Mouse (Mus musculus) right cerebral cortex, adult 18-20 months (tissue): ENCODE data around the gene Gabrb1.
A peak's percentile ranks its signal among the peaks of the same experiment; 100 is the strongest.

Experiments used
- DNase-seq: peaks from one replicate; pipeline ENCODE4 v3.0.0; 2022; ENCODE audit warnings: mixed read lengths

The Gabrb1 gene

GRCm38 (mm10) chr5:71657482-71658114 lies at the start of gene Gabrb1:
Gene Gabrb1 (plus strand): TSS chr5:71658113.
- DNase-seq: peak; percentile 76

- no peak for DNase-seq
Measured at GRCm38 (mm10) chr5:71608735-71609134, 49.2 kb upstream of the Gabrb1 start.

DNA sequence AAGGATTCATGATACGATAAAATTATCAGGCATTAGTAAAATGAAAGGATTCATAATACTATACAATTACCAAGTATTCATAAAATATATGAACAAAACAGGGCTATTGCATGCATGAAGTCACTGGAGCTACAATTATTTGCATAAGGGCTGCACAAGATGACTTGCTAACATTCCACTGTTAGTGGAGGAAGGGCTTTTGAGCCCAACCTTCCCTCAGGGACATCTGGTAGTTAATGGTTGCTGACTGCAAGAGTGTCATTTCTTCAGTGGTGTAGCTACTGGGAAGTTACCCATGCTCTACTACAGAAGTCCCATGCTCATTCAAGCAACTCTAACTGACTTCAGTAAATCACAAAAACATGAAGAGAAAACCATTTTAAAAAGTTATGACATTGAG lies 43.6 kb upstream of the Gabrb1 start:
- no peak for DNase-seq

DNA sequence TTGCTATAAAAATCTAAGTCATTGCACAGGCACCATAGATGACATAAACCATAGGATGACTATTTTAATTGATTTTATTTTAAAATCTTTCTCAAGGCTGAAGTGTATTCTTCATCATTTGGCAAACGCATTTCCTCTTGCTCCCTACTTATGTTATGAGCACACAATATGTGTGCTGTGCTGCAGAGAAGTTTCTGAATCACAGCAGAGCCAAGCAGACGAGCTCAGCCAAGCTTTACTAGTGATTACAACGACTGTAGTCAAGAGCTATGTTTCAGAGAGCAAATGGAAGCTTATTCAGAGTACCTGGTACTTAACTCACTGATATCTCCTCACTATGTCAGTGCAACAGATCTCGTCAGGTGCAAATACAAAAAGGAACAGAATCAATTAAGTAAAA lies 41.2 kb upstream of the Gabrb1 start:
- DNase-seq: no peak

- no peak for DNase-seq
Measured at GRCm38 (mm10) chr5:71627820-71628219, 30.1 kb upstream of the Gabrb1 start.

DNA sequence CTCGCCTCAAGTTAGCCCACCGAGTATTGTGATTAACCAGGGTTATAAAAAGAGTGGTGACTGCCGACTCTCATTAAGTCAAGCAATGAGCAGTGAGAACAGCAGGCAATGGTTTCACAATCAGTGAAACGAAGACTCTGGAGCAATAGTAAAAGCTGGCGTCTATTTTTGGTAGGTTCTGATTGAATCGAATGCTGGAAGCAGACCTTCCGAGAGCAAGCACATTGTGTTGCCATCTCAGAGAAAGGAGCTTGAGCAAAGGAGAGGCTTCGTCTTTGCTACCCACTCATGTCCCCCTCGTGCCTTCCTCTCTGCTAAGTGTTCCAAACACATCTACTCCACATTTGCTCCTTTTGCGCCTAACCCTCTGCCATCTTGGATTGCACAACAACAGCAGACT lies 18.1 kb upstream of the Gabrb1 start:
- no peak for DNase-seq

- no peak for DNase-seq
Measured at GRCm38 (mm10) chr5:71648108-71648507, 9.8 kb upstream of the Gabrb1 start.

GRCm38 (mm10) chr5:71654056-71654455 lies 3.9 kb upstream of the Gabrb1 start:
- peak; percentile 31 for DNase-seq

GRCm38 (mm10) chr5:71656771-71657170 lies 1.1 kb upstream of the Gabrb1 start:
- peak; percentile 64 for DNase-seq

- DNase-seq: peak; percentile 41
Measured at GRCm38 (mm10) chr5:71658115-71658497, 193 bp downstream of the Gabrb1 start, which contains the start of gene Gabra4. Gene Gabra4 (minus strand): TSS chr5:71658308.

DNA sequence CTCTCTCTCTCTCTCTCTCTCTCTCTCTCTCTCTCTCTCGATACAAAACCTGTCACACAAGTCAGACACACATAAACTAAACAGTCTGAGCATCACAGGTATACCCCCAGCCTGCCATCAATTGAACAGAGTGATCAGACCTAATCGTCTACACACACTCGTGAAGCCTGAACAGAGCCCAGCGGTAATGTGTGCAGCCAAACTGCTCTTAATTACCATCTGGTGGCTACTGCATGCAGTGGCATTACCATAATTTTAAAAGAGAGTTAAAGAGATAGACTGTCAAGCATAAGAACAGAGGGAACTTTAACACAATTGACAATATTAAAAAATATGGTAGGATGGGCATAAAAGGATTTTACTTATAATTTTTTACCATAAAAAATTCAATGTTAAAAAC lies 7.7 kb downstream of the Gabrb1 start:
- DNase-seq: peak; percentile 19

- peak; percentile 82 for DNase-seq
Measured at GRCm38 (mm10) chr5:71699696-71700467, 42.0 kb downstream of the Gabrb1 start.

DNA sequence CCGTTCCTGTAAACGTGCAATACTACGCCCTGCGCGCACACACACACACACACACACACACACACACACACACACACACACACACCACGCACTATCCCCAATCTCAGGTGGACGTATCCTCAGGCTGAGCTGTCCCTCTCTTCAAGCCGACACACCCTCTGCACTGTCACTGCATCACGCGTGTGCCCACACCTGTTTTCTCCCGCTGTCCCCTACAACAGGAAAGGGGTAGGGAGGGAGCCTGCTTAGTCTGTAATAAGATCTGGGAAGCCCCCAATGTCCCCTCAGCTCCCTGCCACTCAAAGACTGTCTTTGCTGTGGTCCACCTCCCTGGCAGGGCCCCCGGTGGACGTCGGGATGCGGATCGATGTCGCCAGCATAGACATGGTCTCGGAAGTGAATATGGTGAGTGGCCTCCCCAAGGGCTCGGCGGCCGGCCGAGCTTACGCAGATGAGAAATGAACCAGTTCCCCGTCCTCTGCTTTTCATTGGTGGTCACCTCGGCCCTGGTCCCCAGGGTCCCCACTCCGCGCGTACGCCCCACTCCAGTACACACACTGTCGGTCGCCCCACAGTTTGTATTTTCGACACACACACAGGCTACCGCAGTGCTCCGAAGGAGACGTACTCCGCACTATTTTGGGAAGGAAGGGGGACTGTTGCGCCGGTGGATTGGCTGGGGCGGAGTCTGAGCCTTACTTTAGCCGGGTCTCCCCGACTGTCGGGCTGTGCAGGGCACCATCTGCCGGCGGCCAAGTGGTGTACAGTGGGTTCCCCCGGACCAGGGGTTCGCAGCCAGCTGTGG lies 42.8 kb downstream of the Gabrb1 start:
- peak; percentile 79 for DNase-seq

DNA sequence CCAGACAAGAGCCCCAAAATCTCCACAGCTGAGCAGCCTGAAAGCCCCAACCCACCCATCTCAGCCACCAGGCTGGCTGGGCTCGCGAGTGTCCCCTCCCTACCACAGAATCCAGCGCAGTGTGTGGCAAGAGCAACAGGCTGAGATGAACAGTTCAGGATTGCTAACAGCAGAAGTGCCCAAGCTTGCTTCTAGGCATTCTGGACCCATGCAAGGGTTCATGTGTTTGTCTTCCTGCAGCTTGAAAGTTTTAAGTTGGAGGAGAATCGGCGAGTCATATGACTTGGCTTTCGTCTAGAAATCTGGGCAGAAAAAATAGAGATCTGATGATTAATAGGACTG lies 43.3 kb downstream of the Gabrb1 start:
- DNase-seq: no peak

DNA sequence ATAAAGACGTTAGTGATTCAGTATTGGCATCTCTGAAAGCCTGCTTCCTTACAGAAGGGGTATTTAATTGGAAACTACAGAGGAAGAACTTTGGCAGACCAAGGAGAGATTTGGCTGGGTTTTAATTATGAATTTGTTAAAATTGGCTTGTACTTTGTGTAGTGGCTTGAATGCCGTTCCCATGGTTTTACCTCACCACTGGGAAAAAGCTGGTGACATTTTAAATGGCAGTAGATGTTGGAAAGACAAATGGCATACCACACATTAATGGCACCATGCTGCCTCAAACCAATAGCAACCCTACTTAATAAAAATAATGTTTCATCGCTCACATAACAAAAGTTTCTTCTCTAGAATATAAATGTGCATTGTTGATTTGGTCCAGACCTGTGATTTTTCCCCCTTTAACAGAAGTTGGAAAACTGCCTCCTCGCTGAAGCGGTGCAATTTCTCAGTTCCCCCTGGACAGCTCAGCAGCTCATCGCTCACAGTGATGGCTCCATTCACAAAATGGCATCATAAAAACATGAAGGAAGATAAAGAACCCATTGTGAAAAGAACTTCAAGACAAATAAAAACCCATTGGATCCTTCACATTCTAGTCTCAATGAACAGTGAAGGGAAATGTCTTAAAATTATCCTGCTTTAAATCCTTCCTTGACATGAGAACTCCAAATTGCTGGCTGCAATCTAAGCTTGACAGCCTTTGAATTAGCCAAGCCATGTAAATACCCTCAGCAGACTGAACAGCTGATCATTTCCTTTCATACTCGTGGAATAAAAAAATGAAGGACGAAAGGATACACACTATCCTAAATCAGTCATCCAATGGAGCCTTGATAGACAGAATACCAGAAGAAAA lies 75.2 kb downstream of the Gabrb1 start:
- DNase-seq: peak; percentile 20

- DNase-seq: no peak
Measured at GRCm38 (mm10) chr5:71747411-71747810, 89.5 kb downstream of the Gabrb1 start.

- DNase-seq: no peak
Measured at GRCm38 (mm10) chr5:71753966-71754365, 96.1 kb downstream of the Gabrb1 start.

GRCm38 (mm10) chr5:71761105-71761504 lies 103.2 kb downstream of the Gabrb1 start:
- peak; percentile 28 for DNase-seq

DNA sequence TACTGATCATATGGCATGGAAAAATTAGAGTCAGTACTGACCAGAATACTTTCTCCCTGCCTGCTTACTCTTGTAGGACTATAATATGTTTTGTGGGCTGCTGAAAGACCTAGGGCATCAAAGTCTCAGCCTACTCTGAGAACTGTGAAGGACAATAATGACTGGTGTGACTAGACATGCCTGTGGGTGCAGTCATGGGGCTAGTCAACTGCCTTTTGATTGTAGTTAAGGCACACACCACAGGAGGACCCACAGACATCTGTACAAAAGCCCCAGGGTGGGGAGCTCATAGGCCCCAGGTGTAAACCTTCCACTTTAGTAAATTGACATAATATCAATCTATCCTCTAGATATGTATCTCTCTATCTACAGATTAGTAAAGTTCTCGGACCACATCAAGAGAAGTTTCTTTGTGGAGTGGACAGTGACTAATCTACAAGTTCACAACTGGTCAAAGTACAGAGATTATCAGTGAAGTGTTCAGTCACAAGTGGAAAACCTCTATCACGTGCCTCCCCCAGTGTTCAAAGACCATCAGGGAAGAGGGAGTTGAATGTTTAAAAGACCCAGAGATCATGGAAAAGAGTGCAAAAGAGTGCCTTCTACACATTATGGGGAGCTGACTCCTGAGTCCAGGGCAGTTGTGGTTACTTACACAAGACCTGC lies 123.7 kb downstream of the Gabrb1 start:
- DNase-seq: no peak

DNA sequence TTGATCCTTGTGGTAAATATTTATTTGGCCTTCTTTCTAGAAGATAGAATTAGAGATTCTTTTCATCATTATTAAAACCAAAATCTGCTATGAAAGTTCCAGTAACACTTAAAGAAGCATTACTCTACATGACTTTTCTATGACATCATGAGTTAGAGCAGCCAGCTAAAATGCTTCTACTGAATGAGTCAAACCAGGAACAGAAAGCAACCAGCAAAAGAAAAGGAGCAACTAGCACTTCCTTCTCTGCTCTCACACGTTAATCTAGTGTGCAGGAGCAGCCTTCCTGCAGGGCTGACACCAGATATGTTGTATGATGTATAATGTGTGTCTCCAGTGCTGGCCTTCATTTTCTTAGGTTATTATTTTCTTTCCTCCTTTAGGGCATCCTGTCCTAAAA lies 164.9 kb downstream of the Gabrb1 start:
- DNase-seq: no peak

DNA sequence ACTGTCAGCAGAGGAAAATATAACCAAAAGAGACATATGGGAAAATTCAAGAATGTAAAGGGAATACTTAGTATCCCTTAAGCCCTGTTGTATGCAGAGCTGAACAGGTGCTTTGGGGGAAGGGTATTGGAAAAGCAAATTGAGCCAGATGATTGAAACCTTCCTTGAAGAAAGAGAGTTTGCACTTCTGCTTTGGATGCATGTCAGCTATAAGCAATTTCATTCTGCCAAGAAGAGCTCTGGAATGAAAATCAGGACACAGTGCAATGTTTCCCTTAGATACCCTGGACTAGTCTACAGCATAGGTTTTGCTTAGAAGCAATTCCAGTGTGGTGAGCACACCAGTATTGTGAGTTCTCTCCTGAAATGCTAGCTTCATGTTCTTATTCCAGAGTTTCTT lies 170.4 kb downstream of the Gabrb1 start:
- DNase-seq: peak; percentile 21

- DNase-seq: peak; percentile 76
Measured at GRCm38 (mm10) chr5:71828996-71829395, 171.1 kb downstream of the Gabrb1 start.
